Mouse (Mus musculus): ENCODE measurements around the gene Ildr2.

DNA sequence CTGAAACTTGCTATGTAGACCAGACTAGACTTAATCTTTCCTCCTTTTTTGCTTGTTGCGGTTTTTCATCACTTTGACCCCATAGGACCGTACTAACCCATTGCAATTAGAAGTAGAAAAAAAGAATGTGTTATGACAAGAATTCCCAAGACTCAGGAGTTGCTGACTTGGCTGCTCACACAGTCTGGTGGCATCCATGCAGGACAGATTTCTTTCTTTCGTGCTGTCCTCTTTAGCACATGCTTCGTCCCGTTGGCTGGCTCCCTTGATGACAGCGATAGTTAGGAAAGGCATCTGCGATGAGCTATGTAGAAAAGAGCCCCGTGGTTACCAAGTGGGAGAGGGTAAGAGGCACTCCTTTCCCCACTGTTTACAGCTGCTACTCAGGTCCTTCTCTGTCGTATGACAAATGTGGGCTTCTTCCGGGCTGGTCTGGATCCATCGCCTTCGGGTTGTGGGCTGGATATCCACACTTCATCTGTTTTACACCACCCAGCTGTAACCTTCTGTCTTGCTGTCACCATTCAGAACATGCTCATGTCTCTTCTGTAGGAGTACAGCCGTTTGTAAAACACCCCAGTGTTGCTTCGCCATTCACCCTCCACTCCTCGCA lies 43.7 kb downstream of the Ildr2 start:
- TF ChIP-seq CTCF (IDR thresholded peaks at IDR 0.05; ENCODE audit: extremely low read depth, insufficient read depth, insufficient read length, insufficient replicate concordance) = no peak
- TF ChIP-seq POLR2A (IDR thresholded peaks at IDR 0.05; ENCODE audit: low read depth, low read length) = no peak

Data from spleen, adult 2 months (tissue).